Mouse (Mus musculus): Measurements from ENCODE around the gene 4932438H23Rik. TPM values are rescaled to one million over a fixed set of nuclear protein-coding genes. Genes with fewer than 3 reads are reported as not detected.

Gene 4932438H23Rik
- total RNA-seq, 1 experiment = 0.36 TPM

DNA sequence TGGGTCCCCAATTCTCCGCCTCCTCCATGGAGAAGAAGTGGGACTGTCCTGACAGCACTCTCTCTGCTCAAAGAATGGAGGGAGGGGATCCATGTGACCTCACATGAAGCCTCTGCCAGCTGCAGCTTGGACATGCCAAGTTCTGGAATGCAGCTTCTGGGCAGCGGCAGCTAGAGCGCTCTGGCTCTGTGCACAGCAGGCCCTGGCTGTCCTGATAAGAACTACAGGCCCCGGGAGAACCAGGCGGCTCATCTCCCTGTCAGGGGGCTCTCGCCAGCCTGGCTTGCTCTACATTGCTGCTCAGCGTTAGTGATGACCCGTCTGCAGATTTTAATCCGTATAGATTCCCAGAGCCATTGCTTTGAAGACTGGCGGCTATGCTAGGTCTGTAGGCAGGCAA, 44.6 kb upstream of the 4932438H23Rik start:
- in situ Hi-C loops (cut with MboI; ENCODE audit: low sequenced_read_pairs in 2 of 2, unreplicated experiment in 2 of 2) = no loop called here
- Histone ChIP-seq H3K4me3 (ENCODE audit: insufficient read depth in 1 of 2, low read depth in 1 of 2, low read length in 2 of 2, poor library complexity in 1 of 2, severe bottlenecking in 1 of 2) (no peak overlapping the region), H3K9me3 (ENCODE audit: control insufficient read depth, insufficient read depth, low read depth, low read length) (peaks cover 13% of the 10 kb centered on the region; the same call in 1 of the 2 replicates), H3K9ac (ENCODE audit: insufficient read depth, low read depth, low read length, poor library complexity, severe bottlenecking) (no peak overlapping the region), H3K36me3 (ENCODE audit: control insufficient read depth, insufficient read depth, low read length, poor library complexity, severe bottlenecking) (no peaks in the 10 kb centered on the region), H3K27ac (ENCODE audit: insufficient read depth, low read depth, low read length, poor library complexity, severe bottlenecking) (no peak overlapping the region), H3K4me1 (ENCODE audit: control insufficient read depth in 2 of 2, insufficient read depth in 2 of 2, low read length in 2 of 2, poor library complexity in 1 of 2) (no peaks in the 10 kb centered on the region)
- TF ChIP-seq HCFC1 (IDR thresholded peaks at IDR 0.05; ENCODE audit: borderline replicate concordance, insufficient read depth, low read length) (no peak), ZC3H11A (IDR thresholded peaks at IDR 0.05; ENCODE audit: borderline replicate concordance, low read depth, low read length) (no peak), CHD2 (IDR thresholded peaks at IDR 0.05; ENCODE audit: low read depth, low read length) (no peak), ZNF384 (IDR thresholded peaks at IDR 0.05; ENCODE audit: low read depth, low read length) (no peak), MAFK (IDR thresholded peaks at IDR 0.05; ENCODE audit: insufficient read depth, low read depth, low read length) (no peak)
- DNase-seq (ENCODE audit: low read depth, low spot score) = no peak

DNA sequence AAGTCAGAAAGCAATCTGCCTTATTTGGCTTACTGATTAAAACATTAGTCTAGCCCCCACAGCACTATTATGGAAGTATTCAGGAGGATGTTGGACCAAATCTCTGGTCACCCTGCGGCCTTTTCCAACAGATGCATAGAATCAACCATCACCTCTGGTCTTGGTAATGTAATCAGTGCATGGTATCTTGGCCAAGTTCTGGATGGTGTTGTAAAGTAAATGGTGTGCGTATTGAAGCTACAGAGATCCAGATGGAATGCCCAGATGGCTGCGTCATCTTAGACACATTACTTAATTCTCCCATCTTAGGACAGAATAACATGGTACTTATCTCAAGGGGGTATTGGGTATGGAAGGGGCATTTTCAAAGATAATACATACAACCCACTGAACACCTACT, 43.8 kb upstream of the 4932438H23Rik start:
- TF ChIP-seq CHD2 (IDR thresholded peaks at IDR 0.05; ENCODE audit: low read depth, low read length) (no peak), MAFK (IDR thresholded peaks at IDR 0.05; ENCODE audit: insufficient read depth, low read depth, low read length) (no peak), ZNF384 (IDR thresholded peaks at IDR 0.05; ENCODE audit: low read depth, low read length) (no peak), HCFC1 (IDR thresholded peaks at IDR 0.05; ENCODE audit: borderline replicate concordance, insufficient read depth, low read length) (no peak), ZC3H11A (IDR thresholded peaks at IDR 0.05; ENCODE audit: borderline replicate concordance, low read depth, low read length) (no peak)
- DNase-seq (ENCODE audit: low read depth, low spot score) = no peak
- Histone ChIP-seq H3K27ac (ENCODE audit: insufficient read depth, low read depth, low read length, poor library complexity, severe bottlenecking) (no peak overlapping the region), H3K36me3 (ENCODE audit: control insufficient read depth, insufficient read depth, low read length, poor library complexity, severe bottlenecking) (no peaks in the 10 kb centered on the region), H3K4me3 (ENCODE audit: insufficient read depth in 1 of 2, low read depth in 1 of 2, low read length in 2 of 2, poor library complexity in 1 of 2, severe bottlenecking in 1 of 2) (no peak overlapping the region), H3K9ac (ENCODE audit: insufficient read depth, low read depth, low read length, poor library complexity, severe bottlenecking) (no peak overlapping the region), H3K9me3 (ENCODE audit: control insufficient read depth, insufficient read depth, low read depth, low read length) (peaks cover 13% of the 10 kb centered on the region; the same call in 1 of the 2 replicates), H3K4me1 (ENCODE audit: control insufficient read depth in 2 of 2, insufficient read depth in 2 of 2, low read length in 2 of 2, poor library complexity in 1 of 2) (no peaks in the 10 kb centered on the region)
- in situ Hi-C loops (cut with MboI; ENCODE audit: low sequenced_read_pairs in 2 of 2, unreplicated experiment in 2 of 2) = no loop called here

DNA sequence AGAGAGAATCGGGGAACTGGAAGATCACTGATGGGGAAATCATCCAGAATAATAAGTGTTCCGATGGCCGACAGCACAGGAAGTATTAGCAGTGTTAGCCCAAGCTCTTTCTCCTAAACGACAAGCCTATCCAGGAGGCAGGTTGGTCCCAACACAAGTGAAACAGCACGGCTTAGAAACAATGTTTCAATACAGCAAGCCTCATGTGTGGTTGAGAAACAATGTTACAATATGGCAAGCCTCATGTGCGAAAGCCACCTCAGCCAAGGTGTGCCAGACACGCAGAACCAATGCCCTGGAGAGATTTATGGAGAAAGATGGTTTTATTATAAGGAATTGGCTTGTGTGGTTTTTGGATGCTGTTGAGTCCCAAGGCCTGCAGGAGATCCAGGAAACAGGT, 43.2 kb upstream of the 4932438H23Rik start:
- Histone ChIP-seq H3K9me3 (ENCODE audit: control insufficient read depth, insufficient read depth, low read depth, low read length) (peaks cover 13% of the 10 kb centered on the region; the same call in 1 of the 2 replicates), H3K4me1 (ENCODE audit: control insufficient read depth in 2 of 2, insufficient read depth in 2 of 2, low read length in 2 of 2, poor library complexity in 1 of 2) (no peaks in the 10 kb centered on the region), H3K9ac (ENCODE audit: insufficient read depth, low read depth, low read length, poor library complexity, severe bottlenecking) (no peak overlapping the region), H3K27ac (ENCODE audit: insufficient read depth, low read depth, low read length, poor library complexity, severe bottlenecking) (no peak overlapping the region), H3K4me3 (ENCODE audit: insufficient read depth in 1 of 2, low read depth in 1 of 2, low read length in 2 of 2, poor library complexity in 1 of 2, severe bottlenecking in 1 of 2) (no peak overlapping the region), H3K36me3 (ENCODE audit: control insufficient read depth, insufficient read depth, low read length, poor library complexity, severe bottlenecking) (no peaks in the 10 kb centered on the region)
- in situ Hi-C loops (cut with MboI; ENCODE audit: low sequenced_read_pairs in 2 of 2, unreplicated experiment in 2 of 2) = no loop called here
- DNase-seq (ENCODE audit: low read depth, low spot score) = no peak
- no peak for TF ChIP-seq HCFC1 (IDR thresholded peaks at IDR 0.05; ENCODE audit: borderline replicate concordance, insufficient read depth, low read length)
- no peak for TF ChIP-seq ZNF384 (IDR thresholded peaks at IDR 0.05; ENCODE audit: low read depth, low read length)
- no peak for TF ChIP-seq CHD2 (IDR thresholded peaks at IDR 0.05; ENCODE audit: low read depth, low read length)
- no peak for TF ChIP-seq ZC3H11A (IDR thresholded peaks at IDR 0.05; ENCODE audit: borderline replicate concordance, low read depth, low read length)
- no peak for TF ChIP-seq MAFK (IDR thresholded peaks at IDR 0.05; ENCODE audit: insufficient read depth, low read depth, low read length)

DNA sequence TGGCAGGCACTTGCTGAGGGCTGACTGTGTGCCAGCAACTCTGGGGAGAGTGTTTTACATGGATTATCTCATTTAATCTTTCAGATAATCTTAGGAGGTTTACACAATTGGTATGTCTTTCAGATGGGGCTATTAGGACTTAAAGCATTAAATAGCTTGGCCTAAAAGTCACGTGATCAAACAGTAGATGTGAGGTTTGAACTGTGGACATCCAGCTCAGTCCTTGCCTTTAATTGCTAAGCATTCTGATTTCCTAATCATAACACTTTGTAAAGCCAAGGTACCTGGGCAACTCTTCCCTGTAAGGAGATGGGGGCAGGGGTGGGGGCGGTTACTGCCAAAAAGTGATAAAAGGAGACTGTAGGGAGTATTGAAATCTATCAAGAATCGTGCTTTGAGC, 41.7 kb upstream of the 4932438H23Rik start:
- peaks cover 11% of the 10 kb centered on the region; the same call in 1 of the 2 replicates for H3K9me3 ChIP-seq (ENCODE audit: control insufficient read depth, insufficient read depth, low read depth, low read length)
- no peak overlapping the region for H3K4me3 ChIP-seq (ENCODE audit: insufficient read depth in 1 of 2, low read depth in 1 of 2, low read length in 2 of 2, poor library complexity in 1 of 2, severe bottlenecking in 1 of 2)
- in situ Hi-C loops (cut with MboI; ENCODE audit: low sequenced_read_pairs in 2 of 2, unreplicated experiment in 2 of 2) = no loop called here
- no peak overlapping the region for H3K27ac ChIP-seq (ENCODE audit: insufficient read depth, low read depth, low read length, poor library complexity, severe bottlenecking)
- no peak for DNase-seq (ENCODE audit: low read depth, low spot score)
- TF ChIP-seq HCFC1 (IDR thresholded peaks at IDR 0.05; ENCODE audit: borderline replicate concordance, insufficient read depth, low read length) (no peak), CHD2 (IDR thresholded peaks at IDR 0.05; ENCODE audit: low read depth, low read length) (no peak), ZC3H11A (IDR thresholded peaks at IDR 0.05; ENCODE audit: borderline replicate concordance, low read depth, low read length) (no peak), ZNF384 (IDR thresholded peaks at IDR 0.05; ENCODE audit: low read depth, low read length) (no peak), MAFK (IDR thresholded peaks at IDR 0.05; ENCODE audit: insufficient read depth, low read depth, low read length) (no peak)
- H3K9ac ChIP-seq (ENCODE audit: insufficient read depth, low read depth, low read length, poor library complexity, severe bottlenecking) = no peak overlapping the region
- no peaks in the 10 kb centered on the region for H3K4me1 ChIP-seq (ENCODE audit: control insufficient read depth in 2 of 2, insufficient read depth in 2 of 2, low read length in 2 of 2, poor library complexity in 1 of 2)
- H3K36me3 ChIP-seq (ENCODE audit: control insufficient read depth, insufficient read depth, low read length, poor library complexity, severe bottlenecking) = no peaks in the 10 kb centered on the region

DNA sequence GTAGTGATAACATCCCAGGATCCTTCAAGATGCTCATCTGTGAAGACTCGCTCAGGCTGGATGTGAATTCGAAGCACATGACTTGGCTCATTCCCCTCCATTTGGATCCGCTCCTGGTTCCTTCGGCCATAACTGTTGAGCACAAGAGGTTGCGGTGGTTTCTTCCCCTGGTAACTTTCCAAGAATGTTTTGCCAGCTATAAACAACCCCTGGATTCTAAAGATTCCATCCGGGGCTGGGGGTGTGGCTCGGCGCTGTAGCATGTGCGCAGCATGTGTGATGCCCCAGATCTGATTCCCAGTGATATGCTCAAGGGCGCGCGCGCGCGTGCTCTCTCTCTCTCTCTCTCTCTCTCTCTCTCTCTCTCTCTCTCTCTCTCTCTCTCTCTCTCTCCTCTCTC, 35.0 kb upstream of the 4932438H23Rik start:
- no peak for DNase-seq (ENCODE audit: low read depth, low spot score)
- Histone ChIP-seq H3K9me3 (ENCODE audit: control insufficient read depth, insufficient read depth, low read depth, low read length) (no peaks in the 10 kb centered on the region), H3K4me3 (ENCODE audit: insufficient read depth in 1 of 2, low read depth in 1 of 2, low read length in 2 of 2, poor library complexity in 1 of 2, severe bottlenecking in 1 of 2) (no peak overlapping the region), H3K9ac (ENCODE audit: insufficient read depth, low read depth, low read length, poor library complexity, severe bottlenecking) (no peak overlapping the region), H3K36me3 (ENCODE audit: control insufficient read depth, insufficient read depth, low read length, poor library complexity, severe bottlenecking) (no peaks in the 10 kb centered on the region), H3K27ac (ENCODE audit: insufficient read depth, low read depth, low read length, poor library complexity, severe bottlenecking) (no peak overlapping the region), H3K4me1 (ENCODE audit: control insufficient read depth in 2 of 2, insufficient read depth in 2 of 2, low read length in 2 of 2, poor library complexity in 1 of 2) (no peaks in the 10 kb centered on the region)
- in situ Hi-C loops (cut with MboI; ENCODE audit: low sequenced_read_pairs in 2 of 2, unreplicated experiment in 2 of 2) = no loop called here
- TF ChIP-seq ZNF384 (IDR thresholded peaks at IDR 0.05; ENCODE audit: low read depth, low read length) (no peak), HCFC1 (IDR thresholded peaks at IDR 0.05; ENCODE audit: borderline replicate concordance, insufficient read depth, low read length) (no peak), ZC3H11A (IDR thresholded peaks at IDR 0.05; ENCODE audit: borderline replicate concordance, low read depth, low read length) (no peak), CHD2 (IDR thresholded peaks at IDR 0.05; ENCODE audit: low read depth, low read length) (no peak), MAFK (IDR thresholded peaks at IDR 0.05; ENCODE audit: insufficient read depth, low read depth, low read length) (no peak)

All from ES-E14 (cell line).